Mouse (Mus musculus) kidney, adult 2 months (tissue): Measurements from ENCODE around the gene Slc16a8. TPM values are rescaled to one million over a fixed set of nuclear protein-coding genes. Genes with fewer than 3 reads are reported as not detected.
A peak's percentile ranks its signal among the peaks of the same experiment; 100 is the strongest.

Experiments
- DNase-seq: peaks from one replicate; pipeline ENCODE4 v3.0.0; 2021
- H3K27ac ChIP-seq: fragments of 200-500 bp; 2 replicates; pipeline ENCODE4 v1.5.1; 2012; ENCODE audit warnings: low read depth, low read length, control low read depth, inconsistent platforms; ENCODE audit not compliant: insufficient read depth
- H3K27me3 ChIP-seq: fragments of 200-500 bp; replicated peaks from 2 replicates; pipeline ENCODE4 v1.6.1; 2012; ENCODE audit warnings: mild to moderate bottlenecking, moderate library complexity, low read length, inconsistent platforms; ENCODE audit not compliant: control insufficient read depth, insufficient read depth
- H3K36me3 ChIP-seq: fragments of 200-500 bp; 2 replicates; pipeline ENCODE4 v1.6.1; 2012; ENCODE audit warnings: mild to moderate bottlenecking, moderate library complexity, low read length, inconsistent platforms; ENCODE audit not compliant: control insufficient read depth, insufficient read depth
- H3K4me1 ChIP-seq: fragments of 200-500 bp; 2 replicates; pipeline ENCODE4 v1.6.1; 2011; ENCODE audit warnings: low read length; ENCODE audit not compliant: control insufficient read depth, insufficient read depth
- H3K4me3 ChIP-seq: fragments of 200-500 bp; 2 replicates; pipeline ENCODE4 v1.5.1; 2011; ENCODE audit warnings: mild to moderate bottlenecking, low read depth, low read length, control low read depth; ENCODE audit not compliant: insufficient read depth
- CTCF ChIP-seq: fragments of 200-500 bp; conservative IDR thresholded peaks from 2 replicates; pipeline ENCODE4 v1.5.1; 2011; ENCODE audit warnings: low read depth, mild to moderate bottlenecking, control low read depth, low read length, moderate library complexity, mixed read lengths; ENCODE audit not compliant: insufficient read depth, insufficient read length
- POLR2A ChIP-seq: fragments of 200-500 bp; IDR thresholded peaks from one replicate; pipeline ENCODE4 v1.6.1; 2011; ENCODE audit warnings: low read depth, low read length, control low read depth
- WGBS: fragments of 180-500 bp; shearing (Covaris S2); methylation state at CpG from one replicate; pipeline ENCODE4 v1.1.7; 2018; 5-methylcytosine and 5-hydroxymethylcytosine counted together
- polyA plus RNA-seq: library from polyadenylated mRNA; depleted of rRNA; stranded (reverse); fragments of >200 nt; gene quantifications from 2 replicates; pipeline ENCODE4 v1.2.3, GENCODE M21; 2012; rRNA removed

Gene Slc16a8
- polyA plus RNA-seq = 0.23 and 0.49 TPM in 2 replicates

DNA sequence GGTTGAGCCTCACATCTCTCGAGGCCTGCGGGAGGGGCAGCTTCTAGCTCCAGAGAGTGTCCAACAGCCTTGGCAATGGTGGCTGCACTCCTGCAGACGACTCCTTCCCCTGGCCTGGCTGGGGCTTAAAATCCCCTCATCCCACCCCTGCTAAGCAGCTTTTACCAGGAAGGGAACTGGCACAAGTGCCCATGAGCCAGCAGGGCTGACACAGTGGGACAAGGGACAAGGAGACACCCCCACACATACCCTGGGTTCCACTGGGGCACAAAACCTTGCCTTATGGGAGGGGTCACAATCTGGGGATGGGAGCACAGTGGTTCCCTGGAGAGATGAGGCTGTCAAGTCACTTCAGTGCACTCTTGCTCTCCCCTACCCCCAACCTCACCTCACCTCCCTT is at the start of gene Slc16a8:
Gene Slc16a8, minus strand, starts transcription at position 101 of the 400 bp plus-strand sequence.
- Histone ChIP-seq H3K27ac (no peak within 1 kb of the TSS), H3K36me3 (no peaks in the 10 kb centered on the region), H3K4me3 (no peak within 1 kb of the TSS), H3K27me3 (no peaks in the 10 kb centered on the region), H3K4me1 (peaks cover 12% of the 10 kb centered on the region; the same call in 1 of the 2 replicates)
- TF ChIP-seq POLR2A (no peak), CTCF (no peak)
- no peak for DNase-seq
- 74% methylated on average over 3 of the region's 3 CpGs for WGBS

DNA sequence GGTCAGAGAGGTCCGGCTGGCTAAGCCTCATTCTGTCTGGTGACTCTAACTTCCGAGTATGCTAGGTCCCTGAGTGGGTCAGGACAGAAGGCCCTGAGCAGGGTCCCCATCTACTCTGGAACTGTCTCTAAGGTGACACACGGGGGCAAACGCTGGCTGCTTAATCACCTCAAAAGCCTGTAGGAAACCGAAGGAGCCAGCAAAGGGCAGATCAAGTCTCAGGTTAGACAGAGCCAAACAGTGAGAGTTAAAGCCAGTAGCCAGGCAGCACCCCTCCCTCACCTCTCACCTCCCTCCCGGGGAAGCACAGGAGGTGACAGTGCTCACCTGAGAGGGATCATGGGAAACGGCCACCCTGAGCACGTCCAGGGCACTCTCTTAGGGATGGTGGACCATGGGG is 49.2 kb upstream of the Slc16a8 start:
- H3K36me3 ChIP-seq = no peaks in the 10 kb centered on the region

DNA sequence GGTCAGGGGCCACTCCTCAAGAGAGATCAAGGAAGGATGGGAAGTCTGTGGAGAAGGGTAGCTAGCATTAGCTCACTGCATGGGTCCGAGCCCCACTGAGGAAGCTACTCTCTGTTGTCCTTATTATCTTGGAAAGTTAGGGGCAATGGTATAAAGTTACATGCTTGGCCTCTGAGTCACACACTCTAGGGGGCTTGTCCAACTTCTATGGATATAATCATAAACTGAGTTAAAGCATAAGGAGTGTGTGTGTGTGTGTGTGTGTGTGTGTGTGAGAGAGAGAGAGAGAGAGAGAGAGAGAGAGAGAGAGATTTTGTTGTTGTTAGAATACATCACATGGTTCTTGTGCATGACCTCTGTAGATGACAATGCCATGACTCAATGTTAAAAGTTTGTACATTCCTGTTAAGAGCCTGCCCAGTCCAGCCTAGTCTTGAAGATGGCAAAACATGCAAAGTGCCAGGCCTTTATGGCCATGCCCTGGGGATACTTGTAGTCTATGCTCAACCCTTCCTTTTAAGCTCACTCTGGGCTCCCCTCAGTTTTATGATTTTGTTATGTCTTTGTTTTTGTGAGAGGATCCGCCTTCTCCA is 45.1 kb upstream of the Slc16a8 start:
- TF ChIP-seq POLR2A = no peak
- TF ChIP-seq CTCF = no peak
- peak; percentile 12 for DNase-seq

More for the DNA sequence above, 49.2 kb upstream of the Slc16a8 start:
- TF ChIP-seq CTCF (no peak), POLR2A (no peak)
- no peak for DNase-seq
- H3K4me1 ChIP-seq = no peaks in the 10 kb centered on the region
- 89% methylated on average over 8 of the region's 8 CpGs for WGBS
- no peaks in the 10 kb centered on the region for H3K27me3 ChIP-seq
- H3K4me3 ChIP-seq = no peak overlapping the region
- no peak overlapping the region for H3K27ac ChIP-seq

DNA sequence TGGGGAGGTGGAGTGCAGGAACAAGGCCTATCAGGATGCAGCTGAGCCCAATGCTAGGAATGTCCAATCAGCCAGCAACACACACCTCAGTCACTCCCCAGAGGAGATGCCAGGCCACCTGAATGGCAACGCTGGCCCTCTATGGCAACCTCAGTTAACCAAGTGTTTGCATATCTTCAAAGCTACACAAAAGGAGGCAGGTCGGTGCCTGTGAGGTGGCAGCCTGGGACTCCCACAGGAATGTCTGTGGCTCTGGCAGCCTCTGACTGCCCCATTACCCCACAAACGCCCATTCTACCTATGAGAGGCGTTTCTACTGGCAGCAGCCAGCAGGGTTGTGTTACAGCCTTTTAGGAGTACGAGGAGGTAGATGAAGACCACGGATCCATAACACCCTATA is 44.0 kb upstream of the Slc16a8 start:
- no peaks in the 10 kb centered on the region for H3K36me3 ChIP-seq
- no peaks in the 10 kb centered on the region for H3K4me1 ChIP-seq
- TF ChIP-seq POLR2A (no peak), CTCF (no peak)
- no peak for DNase-seq
- no peak overlapping the region for H3K4me3 ChIP-seq
- no peak overlapping the region for H3K27ac ChIP-seq
- no peaks in the 10 kb centered on the region for H3K27me3 ChIP-seq
- 91% methylated on average over 6 of the region's 6 CpGs for WGBS

More for the DNA sequence above, 45.1 kb upstream of the Slc16a8 start:
- no peaks in the 10 kb centered on the region for H3K36me3 ChIP-seq
- no peaks in the 10 kb centered on the region for H3K4me1 ChIP-seq
- no peak overlapping the region for H3K4me3 ChIP-seq
- 86% methylated on average over 2 of the region's 2 CpGs for WGBS
- H3K27ac ChIP-seq = no peak overlapping the region
- no peaks in the 10 kb centered on the region for H3K27me3 ChIP-seq

DNA sequence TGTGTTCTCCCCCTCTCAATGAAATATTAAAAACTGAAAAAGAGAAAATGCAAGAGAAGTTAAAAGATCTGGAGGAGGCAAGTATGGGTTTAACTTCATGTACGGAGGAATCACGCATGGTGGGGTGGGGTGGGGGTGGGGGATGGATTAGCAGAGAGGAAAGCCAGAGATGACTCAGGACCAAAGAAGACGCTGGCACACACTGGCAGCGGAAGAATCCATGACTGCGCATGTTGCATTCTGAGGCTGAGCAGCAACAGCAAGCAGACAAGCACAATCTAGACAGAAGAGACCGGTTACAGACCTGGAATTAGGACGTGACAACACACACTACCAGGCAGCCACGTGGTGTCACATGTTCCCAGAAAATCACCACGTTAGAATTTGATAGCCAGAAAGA is 38.2 kb upstream of the Slc16a8 start:
- Histone ChIP-seq H3K4me3 (no peak overlapping the region), H3K27ac (no peak overlapping the region), H3K4me1 (no peaks in the 10 kb centered on the region), H3K27me3 (no peaks in the 10 kb centered on the region), H3K36me3 (no peaks in the 10 kb centered on the region)
- no peak for DNase-seq
- 88% methylated on average over 9 of the region's 9 CpGs for WGBS
- TF ChIP-seq POLR2A (no peak), CTCF (no peak)

DNA sequence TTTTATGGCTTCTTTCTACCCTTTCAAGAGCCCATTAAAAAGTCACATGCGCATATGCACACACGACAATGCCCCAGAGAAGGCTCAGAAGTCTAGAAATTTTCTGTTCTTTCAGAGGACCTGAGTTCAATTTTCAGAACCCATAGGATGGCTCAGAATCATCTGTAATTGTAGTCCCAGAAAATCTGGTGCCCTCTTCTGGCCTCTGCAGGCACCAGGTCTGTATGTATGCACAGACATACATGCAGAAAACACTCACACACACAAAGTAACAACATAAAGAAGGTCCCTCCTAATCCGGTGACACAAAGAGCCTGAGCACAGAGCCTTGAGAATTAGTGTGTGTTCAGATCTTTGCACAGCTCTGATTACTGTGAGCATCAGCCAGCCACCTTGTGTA is 35.8 kb upstream of the Slc16a8 start:
- no peak; the same call in 1 of the 2 replicates for TF ChIP-seq CTCF
- no peak for TF ChIP-seq POLR2A
- H3K4me3 ChIP-seq = no peak overlapping the region
- no peak for DNase-seq
- 90% methylated on average over 3 of the region's 3 CpGs for WGBS
- H3K36me3 ChIP-seq = no peaks in the 10 kb centered on the region
- H3K27ac ChIP-seq = no peak overlapping the region
- no peaks in the 10 kb centered on the region for H3K27me3 ChIP-seq
- H3K4me1 ChIP-seq = peaks cover 15% of the 10 kb centered on the region

DNA sequence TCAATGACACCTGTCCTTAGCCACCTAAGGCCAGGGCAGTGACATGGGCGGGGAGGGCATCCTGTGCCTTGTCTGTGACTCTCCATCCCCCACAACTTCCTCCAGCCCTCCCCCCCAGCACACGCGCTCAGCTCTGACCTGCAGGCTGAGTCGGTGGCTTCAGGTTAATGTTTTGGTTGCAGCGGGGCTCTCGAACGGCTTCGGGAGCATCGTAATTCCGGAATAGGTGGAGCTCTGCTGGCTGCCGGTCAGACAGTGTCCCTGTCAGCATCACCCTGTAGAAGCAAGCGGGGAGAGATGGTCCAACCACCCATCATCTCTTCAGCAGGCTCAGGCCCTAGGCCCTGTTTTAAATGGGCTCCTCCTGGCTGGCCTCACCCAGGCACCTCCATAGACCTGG is 34.9 kb upstream of the Slc16a8 start:
- TF ChIP-seq POLR2A = no peak
- no peak for TF ChIP-seq CTCF

DNA sequence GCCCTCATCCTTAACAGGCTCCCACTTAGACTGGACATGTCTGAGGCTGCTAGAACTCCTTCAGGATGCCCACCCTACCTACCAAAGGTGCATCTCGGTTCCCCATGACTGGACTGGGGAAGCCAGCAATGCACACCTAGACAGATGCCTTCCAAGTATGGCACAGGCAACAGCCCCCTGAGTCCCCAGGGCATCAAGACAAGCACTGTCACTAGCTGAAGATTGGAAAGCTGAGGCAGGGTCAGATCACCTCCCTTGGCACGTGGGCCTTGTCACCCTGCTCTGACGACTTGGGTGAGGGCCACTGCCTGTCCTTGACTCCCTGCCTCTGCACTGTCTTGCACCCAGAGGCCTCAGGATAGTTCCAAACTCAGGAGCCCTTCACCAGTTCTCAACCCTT is 33.8 kb upstream of the Slc16a8 start:
- no peaks in the 10 kb centered on the region for H3K36me3 ChIP-seq
- no peak for TF ChIP-seq POLR2A
- TF ChIP-seq CTCF = no peak
- no peak overlapping the region for H3K27ac ChIP-seq
- peaks cover 29% of the 10 kb centered on the region for H3K4me1 ChIP-seq
- no peak overlapping the region for H3K4me3 ChIP-seq
- 85% methylated on average over 3 of the region's 3 CpGs for WGBS
- no peak for DNase-seq
- no peaks in the 10 kb centered on the region for H3K27me3 ChIP-seq

More for the DNA sequence above, 34.9 kb upstream of the Slc16a8 start:
- Histone ChIP-seq H3K27ac (no peak overlapping the region), H3K36me3 (no peaks in the 10 kb centered on the region), H3K4me1 (peaks cover 19% of the 10 kb centered on the region), H3K4me3 (no peak overlapping the region), H3K27me3 (no peaks in the 10 kb centered on the region)
- DNase-seq = no peak
- 77% methylated on average over 12 of the region's 12 CpGs for WGBS
